Mouse (Mus musculus) testis, adult 2 months (tissue): ENCODE measurements around the gene Tacc2. TPM values are rescaled to one million over a fixed set of nuclear protein-coding genes. Genes with fewer than 3 reads are reported as not detected.
"Not testable (repeated sequence)": the region's sequence is repeated elsewhere in the genome, so short reads cannot be mapped to it uniquely, and the experiment has no call there.

ENCODE experiments used
- H3K27ac ChIP-seq: fragments of 200-500 bp; 2 replicates; pipeline ENCODE4 v1.5.1; 2012; ENCODE audit warnings: low read depth, low read length; ENCODE audit not compliant: control insufficient read depth, insufficient read depth
- H3K27me3 ChIP-seq: fragments of 200-500 bp; 2 replicates; pipeline ENCODE4 v1.6.1; 2012; ENCODE audit warnings: mild to moderate bottlenecking, low read length, moderate library complexity; ENCODE audit not compliant: control insufficient read depth, insufficient read depth
- H3K36me3 ChIP-seq: fragments of 200-500 bp; 2 replicates; pipeline ENCODE4 v1.6.1; 2012; ENCODE audit warnings: mild to moderate bottlenecking, low read length; ENCODE audit not compliant: control insufficient read depth, insufficient read depth
- H3K4me1 ChIP-seq: fragments of 200-500 bp; 2 replicates; pipeline ENCODE4 v1.6.1; 2012; ENCODE audit warnings: low read length; ENCODE audit not compliant: control insufficient read depth, insufficient read depth
- H3K4me3 ChIP-seq: fragments of 200-500 bp; 2 replicates; pipeline ENCODE4 v1.5.1; 2012; ENCODE audit warnings: low read depth, mild to moderate bottlenecking, low read length, moderate library complexity, mixed read lengths; ENCODE audit not compliant: control insufficient read depth
- CTCF ChIP-seq: fragments of 200-500 bp; IDR thresholded peaks from 2 replicates; pipeline ENCODE4 v1.5.1; 2012; ENCODE audit warnings: low read depth, mild to moderate bottlenecking, inconsistent platforms, low read length, moderate library complexity; ENCODE audit not compliant: control insufficient read depth, insufficient read depth, insufficient replicate concordance
- POLR2A ChIP-seq: fragments of 200-500 bp; IDR thresholded peaks from 2 replicates; pipeline ENCODE4 v1.6.1; 2012; ENCODE audit warnings: low read depth, mild to moderate bottlenecking, inconsistent platforms, low read length, moderate library complexity; ENCODE audit not compliant: control insufficient read depth
- polyA plus RNA-seq: library from polyadenylated mRNA; depleted of rRNA; stranded (reverse); fragments of >200 nt; gene quantifications from 2 replicates; pipeline ENCODE4 v1.2.3, GENCODE M21; 2012

Gene Tacc2
- polyA plus RNA-seq, 1 experiment = 6.5 TPM

- H3K36me3 ChIP-seq = no peaks in the 10 kb centered on the region
- H3K4me1 ChIP-seq = no peaks in the 10 kb centered on the region
- TF ChIP-seq CTCF (no peak), POLR2A (no peak)
- H3K27ac ChIP-seq = no peak overlapping the region
- no peak overlapping the region for H3K4me3 ChIP-seq
- no peaks in the 10 kb centered on the region for H3K27me3 ChIP-seq
Observed at GRCm38 (mm10) chr7:130590081-130590828, 13.0 kb downstream of the Tacc2 start.

- Histone ChIP-seq H3K4me3 (no peak overlapping the region), H3K27me3 (no peaks in the 10 kb centered on the region), H3K4me1 (no peaks in the 10 kb centered on the region), H3K27ac (no peak overlapping the region; the same call in 1 of the 2 replicates), H3K36me3 (no peaks in the 10 kb centered on the region)
- TF ChIP-seq POLR2A = no peak
- TF ChIP-seq CTCF = no peak
Observed at GRCm38 (mm10) chr7:130590845-130591437, 13.7 kb downstream of the Tacc2 start.

- not testable (repeated sequence) for H3K4me3 ChIP-seq, H3K27me3 ChIP-seq, H3K36me3 ChIP-seq, H3K27ac ChIP-seq, H3K4me1 ChIP-seq
Observed at GRCm38 (mm10) chr7:130592975-130593374, 15.7 kb downstream of the Tacc2 start.

GRCm38 (mm10) chr7:130593375-130594239 lies 16.4 kb downstream of the Tacc2 start:
- not testable (repeated sequence) for H3K36me3 ChIP-seq, H3K27me3 ChIP-seq, H3K27ac ChIP-seq, H3K4me3 ChIP-seq, H3K4me1 ChIP-seq

GRCm38 (mm10) chr7:130596079-130596855 lies 19.0 kb downstream of the Tacc2 start:
- not testable (repeated sequence) for H3K27me3 ChIP-seq, H3K27ac ChIP-seq, H3K4me1 ChIP-seq, H3K4me3 ChIP-seq, H3K36me3 ChIP-seq

GRCm38 (mm10) chr7:130597546-130597945 lies 20.3 kb downstream of the Tacc2 start:
- TF ChIP-seq POLR2A (no peak), CTCF (no peak)

GRCm38 (mm10) chr7:130600074-130600473 lies 22.8 kb downstream of the Tacc2 start:
- no peaks in the 10 kb centered on the region for H3K27me3 ChIP-seq
- no peak overlapping the region for H3K27ac ChIP-seq
- H3K4me1 ChIP-seq = no peaks in the 10 kb centered on the region
- H3K36me3 ChIP-seq = no peaks in the 10 kb centered on the region
- TF ChIP-seq CTCF (no peak), POLR2A (no peak)
- no peak overlapping the region for H3K4me3 ChIP-seq

More at GRCm38 (mm10) chr7:130597546-130597945, 20.3 kb downstream of the Tacc2 start:
- Histone ChIP-seq H3K36me3 (no peaks in the 10 kb centered on the region), H3K4me1 (no peaks in the 10 kb centered on the region), H3K27me3 (no peaks in the 10 kb centered on the region), H3K27ac (no peak overlapping the region), H3K4me3 (no peak overlapping the region)
